In the genomic region with DNA sequence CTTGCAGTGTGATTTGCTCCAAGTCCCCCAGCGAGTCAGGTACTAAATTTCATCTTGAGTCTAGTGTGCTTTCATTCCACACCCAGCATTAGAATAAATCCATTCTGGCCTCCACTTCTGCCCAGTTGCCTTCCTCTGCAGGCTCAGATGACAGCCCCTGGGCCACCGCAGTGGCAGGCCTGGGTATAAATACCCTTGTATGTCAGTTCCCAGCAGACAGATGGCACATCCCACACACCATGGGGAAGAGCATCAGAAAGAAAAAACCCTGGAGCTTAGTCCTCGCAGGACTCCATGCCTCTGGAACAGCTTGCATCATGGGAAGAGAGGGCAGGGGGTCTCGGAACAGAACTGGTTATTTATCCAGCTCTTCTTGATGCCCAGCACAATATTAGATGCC, we compare ENCODE assay signal across 16 mouse cellular contexts.
A peak's percentile ranks its signal among the peaks of the same experiment; 100 is the strongest.
DNase-seq lines count a peak whose midpoint lies in the region; ATAC-seq and TF ChIP-seq lines count a peak whose summit lies in the region.
"Had no signal": no experiment of that assay in that cellular context is flagged by ENCODE, and none has a peak within 500 bp of the region (broad histone marks: within the 10 kb centered on the region; RNA-seq: fewer than 3 reads in every experiment).

No protein-coding gene starts in this region.

- no peak for ATAC-seq in granulocyte monocyte progenitor cell, adult 5-6 weeks (replicated peaks; ENCODE audit: poor library complexity, severe bottlenecking)
- ATAC-seq: CD4-positive, CD25-positive, alpha-beta regulatory T cell, adult 4 months; forebrain, embryonic 15.5 days had no signal

- intact Hi-C loops in left cerebral cortex, postnatal 36 days (cut with DNase I), result no loop called here

- peak; percentile 73 to 79 for DNase-seq in frontal cortex, adult 2 months (ENCODE audit: extremely low spot score in 1 of 2, low spot score in 1 of 2)
- DNase-seq in layer of hippocampus, postnatal 10 days (ENCODE audit: low spot score in 2 of 2), result peak; percentile 41 to 45
- DNase-seq in left cerebral cortex, postnatal 36 days (ENCODE audit: low spot score in 2 of 2), result peak; percentile 65 to 69
- no peak for DNase-seq in lung, postnatal 10 days
- DNase-seq in Muller cell, postnatal 12 days (ENCODE audit: inconsistent ontology term), result no peak
- DNase-seq: adrenal gland, postnatal 14 days; cerebellum, adult 9-10 months; liver, embryonic 13.5 days; thymus, postnatal 14 days had no signal

- peaks cover 2% of the 10 kb centered on the region for H3K4me1 ChIP-seq in cortical plate, adult 2 months (ENCODE audit: control insufficient read depth, insufficient read depth, low read length)
- H3K4me1 ChIP-seq: forebrain, embryonic 15.5 days; liver, embryonic 13.5 days had no signal

- no peak for TF ChIP-seq POLR2A in cortical plate, adult 2 months (IDR thresholded peaks at IDR 0.05; ENCODE audit: extremely low read depth, insufficient read depth, low read length)

- H3K4me3 ChIP-seq in cortical plate, adult 2 months (ENCODE audit: insufficient read depth, low read length), result no peak overlapping the region
- H3K4me3 ChIP-seq: erythroblast, embryonic 14.5 days; forebrain, embryonic 15.5 days; hindbrain, embryonic 10.5 days; limb, embryonic 10.5 days; liver, embryonic 13.5 days had no signal

- TF ChIP-seq CTCF in cortical plate, adult 2 months (IDR thresholded peaks at IDR 0.05; ENCODE audit: extremely low read depth, insufficient read depth, low read length), result no peak

- peak overlapping the region; percentile 78 for H3K27ac ChIP-seq in cortical plate, adult 2 months (ENCODE audit: insufficient read depth, low read length)
- H3K27ac ChIP-seq: forebrain, embryonic 15.5 days; hindbrain, embryonic 10.5 days; limb, embryonic 10.5 days; liver, embryonic 13.5 days had no signal

Comparison
In these comparisons a context has a peak if more than half of its experiments do, and no peak if none do; other contexts are left out.
1. DNase-seq: peak in frontal cortex, adult 2 months (2 of 2), layer of hippocampus, postnatal 10 days (2 of 2) and left cerebral cortex, postnatal 36 days (2 of 2); none in lung, postnatal 10 days (single experiment) and Muller cell, postnatal 12 days (single experiment).